Mouse (Mus musculus) kidney, embryonic 14.5 days (tissue): ENCODE results near the gene Psmg3. TPM values are rescaled to one million over a fixed set of nuclear protein-coding genes. Genes with fewer than 3 reads are reported as not detected.

Source experiments
- ATAC-seq: fragments of 200-750 bp; cut with Nextera tagmentation; 2 replicates; pipeline ENCODE4 v1.8.0; 2017; ENCODE audit warnings: moderate number of reproducible peaks, mild to moderate bottlenecking, moderate TSS enrichment, moderate library complexity; ENCODE audit not compliant: low FRiP score, low TSS enrichment
- H3K27ac ChIP-seq: fragments of 300-500 bp; sonication (generic); 2 replicates; pipeline ENCODE4 v1.5.1; 2014; ENCODE audit warnings: low read depth, mild to moderate bottlenecking, low read length, moderate library complexity, mixed read lengths
- H3K27me3 ChIP-seq: fragments of 300-500 bp; sonication (generic); 2 replicates; pipeline ENCODE4 v1.6.1; 2014; ENCODE audit warnings: mild to moderate bottlenecking, low read length; ENCODE audit not compliant: control insufficient read depth, insufficient read depth
- H3K36me3 ChIP-seq: fragments of 300-500 bp; sonication (generic); 2 replicates; pipeline ENCODE4 v1.6.1; 2014; ENCODE audit warnings: low read length, mixed read lengths; ENCODE audit not compliant: control insufficient read depth, insufficient read depth
- H3K4me1 ChIP-seq: fragments of 300-500 bp; sonication (generic); 2 replicates; pipeline ENCODE4 v1.6.1; 2014; ENCODE audit warnings: low read length, mixed read lengths; ENCODE audit not compliant: control insufficient read depth, insufficient read depth
- H3K4me2 ChIP-seq: fragments of 300-500 bp; sonication (generic); replicated peaks from 2 replicates; pipeline ENCODE4 v1.6.1; 2014; ENCODE audit warnings: low read depth, mild to moderate bottlenecking, low read length
- H3K4me3 ChIP-seq: fragments of 300-500 bp; sonication (generic); 2 replicates; pipeline ENCODE4 v1.5.1; 2014; ENCODE audit warnings: mild to moderate bottlenecking, low read length
- H3K9ac ChIP-seq: fragments of 300-500 bp; sonication (generic); 2 replicates; pipeline ENCODE4 v1.6.1; 2014; ENCODE audit warnings: low read depth, mild to moderate bottlenecking, low read length, moderate library complexity
- H3K9me3 ChIP-seq: fragments of 300-500 bp; sonication (generic); 2 replicates; pipeline ENCODE4 v1.6.1; 2016; ENCODE audit warnings: low read length; ENCODE audit not compliant: control insufficient read depth
- WGBS: fragments of 180-500 bp; shearing (Covaris S2); extraction: QIAGEN DNeasy Blood & Tissue Kit; methylation state at CpG from one replicate; pipeline ENCODE4 v1.1.7; 2014; 5-methylcytosine and 5-hydroxymethylcytosine counted together
- polyA plus RNA-seq: library from polyadenylated mRNA; unstranded; fragments of >200 nt; fragmentation: Nextera tagmentation; extraction: Ambion mirVana; gene quantifications from 2 replicates; pipeline ENCODE4 v1.2.1, GENCODE M21; 2014

The Psmg3 gene
- polyA plus RNA-seq, 1 experiment from 2014 or later: 82.4 TPM

GRCm38 (mm10) chr5:139811677-139812397, 14.8 kb downstream of the Psmg3 start:
- Histone ChIP-seq H3K9me3 (no peaks in the 10 kb centered on the region), H3K4me2 (no peak overlapping the region), H3K4me1 (no peaks in the 10 kb centered on the region), H3K9ac (no peak overlapping the region), H3K4me3 (no peak overlapping the region), H3K27me3 (peaks cover 17% of the 10 kb centered on the region), H3K27ac (no peak overlapping the region), H3K36me3 (no peaks in the 10 kb centered on the region)
- ATAC-seq: no peak
- 70% methylated on average over 15 of the region's 15 CpGs for WGBS

GRCm38 (mm10) chr5:139809397-139809796, 17.3 kb downstream of the Psmg3 start:
- Histone ChIP-seq H3K27ac (no peak overlapping the region), H3K9ac (no peak overlapping the region), H3K4me1 (no peaks in the 10 kb centered on the region), H3K4me2 (no peak overlapping the region), H3K27me3 (peaks cover 13% of the 10 kb centered on the region), H3K9me3 (no peaks in the 10 kb centered on the region), H3K4me3 (no peak overlapping the region), H3K36me3 (no peaks in the 10 kb centered on the region)
- whole genome bisulfite sequencing: 59% methylated on average over 4 of the region's 4 CpGs
- ATAC-seq: no peak

GRCm38 (mm10) chr5:139805924-139806323, 20.8 kb downstream of the Psmg3 start:
- ATAC-seq: no peak
- no peak overlapping the region for H3K27ac ChIP-seq
- 89% methylated on average over 8 of the region's 8 CpGs for WGBS

GRCm38 (mm10) chr5:139804573-139805111, 22.0 kb downstream of the Psmg3 start:
- H3K27ac ChIP-seq: no peak overlapping the region

More at GRCm38 (mm10) chr5:139805924-139806323, 20.8 kb downstream of the Psmg3 start:
- H3K9ac ChIP-seq: no peak overlapping the region
- peaks cover 4% of the 10 kb centered on the region; the same call in 1 of the 2 replicates for H3K4me1 ChIP-seq
- H3K9me3 ChIP-seq: no peaks in the 10 kb centered on the region
- no peaks in the 10 kb centered on the region for H3K27me3 ChIP-seq
- H3K4me3 ChIP-seq: no peak overlapping the region
- H3K36me3 ChIP-seq: peaks cover 7% of the 10 kb centered on the region; the same call in 1 of the 2 replicates
- no peak overlapping the region for H3K4me2 ChIP-seq

GRCm38 (mm10) chr5:139804107-139804551, 22.6 kb downstream of the Psmg3 start:
- peaks cover 18% of the 10 kb centered on the region; the same call in 1 of the 2 replicates for H3K36me3 ChIP-seq
- peaks cover 4% of the 10 kb centered on the region; the same call in 1 of the 2 replicates for H3K4me1 ChIP-seq
- H3K27ac ChIP-seq: no peak overlapping the region
- no peak overlapping the region for H3K4me2 ChIP-seq
- no peaks in the 10 kb centered on the region for H3K9me3 ChIP-seq
- H3K9ac ChIP-seq: no peak overlapping the region
- ATAC-seq: peak; percentile 56; the same call in 1 of the 2 replicates
- WGBS: 14% methylated on average over 6 of the region's 6 CpGs
- no peaks in the 10 kb centered on the region for H3K27me3 ChIP-seq
- no peak overlapping the region for H3K4me3 ChIP-seq

More at GRCm38 (mm10) chr5:139804573-139805111, 22.0 kb downstream of the Psmg3 start:
- 91% methylated on average over 11 of the region's 11 CpGs for WGBS
- Histone ChIP-seq H3K4me2 (no peak overlapping the region), H3K9me3 (no peaks in the 10 kb centered on the region), H3K4me3 (no peak overlapping the region), H3K9ac (no peak overlapping the region), H3K27me3 (no peaks in the 10 kb centered on the region), H3K36me3 (peaks cover 18% of the 10 kb centered on the region; the same call in 1 of the 2 replicates), H3K4me1 (peaks cover 4% of the 10 kb centered on the region; the same call in 1 of the 2 replicates)
- no peak for ATAC-seq

- no peaks in the 10 kb centered on the region for H3K27me3 ChIP-seq
- no peak overlapping the region for H3K9ac ChIP-seq
- H3K4me3 ChIP-seq: no peak overlapping the region
- H3K9me3 ChIP-seq: no peaks in the 10 kb centered on the region
- no peak overlapping the region for H3K27ac ChIP-seq
- WGBS: 14% methylated on average over 12 of the region's 12 CpGs
- H3K4me2 ChIP-seq: peak overlapping the region; percentile 17
- peak; percentile 59 for ATAC-seq
- H3K4me1 ChIP-seq: peaks cover 4% of the 10 kb centered on the region; the same call in 1 of the 2 replicates
- H3K36me3 ChIP-seq: peaks cover 18% of the 10 kb centered on the region; the same call in 1 of the 2 replicates
Observed at GRCm38 (mm10) chr5:139803601-139804102, 23.0 kb downstream of the Psmg3 start.

- Histone ChIP-seq H3K9ac (no peak overlapping the region), H3K4me2 (peak overlapping the region; percentile 17; the same call in 1 of the 2 replicates), H3K36me3 (peaks cover 18% of the 10 kb centered on the region; the same call in 1 of the 2 replicates), H3K9me3 (no peaks in the 10 kb centered on the region), H3K4me1 (peaks cover 9% of the 10 kb centered on the region), H3K27me3 (no peaks in the 10 kb centered on the region), H3K4me3 (no peak overlapping the region), H3K27ac (no peak overlapping the region)
- WGBS: 72% methylated on average over 8 of the region's 8 CpGs
- ATAC-seq: no peak
Observed at GRCm38 (mm10) chr5:139803165-139803564, 23.5 kb downstream of the Psmg3 start.

GRCm38 (mm10) chr5:139801880-139802279, 24.8 kb downstream of the Psmg3 start:
- Histone ChIP-seq H3K36me3 (peaks cover 18% of the 10 kb centered on the region; the same call in 1 of the 2 replicates), H3K4me1 (peaks cover 22% of the 10 kb centered on the region), H3K27me3 (no peaks in the 10 kb centered on the region), H3K27ac (no peak overlapping the region), H3K9ac (no peak overlapping the region), H3K4me2 (no peak overlapping the region), H3K9me3 (no peaks in the 10 kb centered on the region), H3K4me3 (no peak overlapping the region)
- WGBS: 92% methylated on average over 10 of the region's 10 CpGs
- ATAC-seq: no peak

- no peak for ATAC-seq
- Histone ChIP-seq H3K4me1 (peaks cover 28% of the 10 kb centered on the region), H3K27ac (no peak overlapping the region), H3K9ac (no peak overlapping the region), H3K9me3 (no peaks in the 10 kb centered on the region), H3K36me3 (peaks cover 18% of the 10 kb centered on the region; the same call in 1 of the 2 replicates), H3K4me3 (no peak overlapping the region), H3K27me3 (no peaks in the 10 kb centered on the region), H3K4me2 (no peak overlapping the region)
- 92% methylated on average over 8 of the region's 8 CpGs for WGBS
Observed at GRCm38 (mm10) chr5:139801231-139801630, 25.5 kb downstream of the Psmg3 start.
